Mouse (Mus musculus) gonadal fat pad, adult 2 months (tissue): ENCODE data around the gene Emp2. TPM values are rescaled to one million over a fixed set of nuclear protein-coding genes. Genes with fewer than 3 reads are reported as not detected.
"Not testable (repeated sequence)": the region's sequence is repeated elsewhere in the genome, so short reads cannot be mapped to it uniquely, and the experiment has no call there.

Experiments used
- DNase-seq: peaks from one replicate; pipeline ENCODE4 v3.0.0-alpha.2; 2012; ENCODE audit warnings: low read depth
- polyA plus RNA-seq: library from polyadenylated mRNA; depleted of rRNA; stranded (reverse); fragments of >200 nt; gene quantifications from 2 replicates; pipeline ENCODE4 v1.2.3, GENCODE M21; 2012

Emp2 gene
- polyA plus RNA-seq, 1 experiment: 39.8 TPM

GRCm38 (mm10) chr16:10317197-10317544 lies 3.4 kb upstream of the Emp2 start:
- no peak for DNase-seq

- no peak for DNase-seq
Measured at GRCm38 (mm10) chr16:10316493-10317196, 2.9 kb upstream of the Emp2 start.

- no peak for DNase-seq
Measured at GRCm38 (mm10) chr16:10313226-10313625, 542 bp downstream of the Emp2 start.

GRCm38 (mm10) chr16:10311989-10312388 lies 1.8 kb downstream of the Emp2 start:
- no peak for DNase-seq

- no peak for DNase-seq
Measured at GRCm38 (mm10) chr16:10311086-10311485, 2.7 kb downstream of the Emp2 start.

GRCm38 (mm10) chr16:10310507-10310906 lies 3.3 kb downstream of the Emp2 start:
- no peak for DNase-seq

GRCm38 (mm10) chr16:10307351-10307750 lies 6.4 kb downstream of the Emp2 start:
- no peak for DNase-seq

- no peak for DNase-seq
Measured at GRCm38 (mm10) chr16:10306101-10306500, 7.7 kb downstream of the Emp2 start.

- no peak for DNase-seq
Measured at GRCm38 (mm10) chr16:10301337-10301736, 12.4 kb downstream of the Emp2 start.

- no peak for DNase-seq
Measured at GRCm38 (mm10) chr16:10300231-10301186, 13.3 kb downstream of the Emp2 start.

- DNase-seq: no peak
Measured at GRCm38 (mm10) chr16:10299637-10300036, 14.1 kb downstream of the Emp2 start.

- DNase-seq: no peak
Measured at GRCm38 (mm10) chr16:10297696-10298644, 15.8 kb downstream of the Emp2 start.

GRCm38 (mm10) chr16:10288115-10288514 lies 25.7 kb downstream of the Emp2 start:
- no peak for DNase-seq

GRCm38 (mm10) chr16:10286513-10287268 lies 27.1 kb downstream of the Emp2 start:
- DNase-seq: no peak

- DNase-seq: no peak
Measured at GRCm38 (mm10) chr16:10281890-10282289, 31.9 kb downstream of the Emp2 start.

- no peak for DNase-seq
Measured at GRCm38 (mm10) chr16:10280286-10280951, 33.3 kb downstream of the Emp2 start.

- DNase-seq: not testable (repeated sequence)
Measured at GRCm38 (mm10) chr16:10276778-10277177, 37.0 kb downstream of the Emp2 start.

GRCm38 (mm10) chr16:10274465-10274864 lies 39.3 kb downstream of the Emp2 start:
- no peak for DNase-seq

- no peak for DNase-seq
Measured at GRCm38 (mm10) chr16:10272256-10272655, 41.5 kb downstream of the Emp2 start.

- no peak for DNase-seq
Measured at GRCm38 (mm10) chr16:10253993-10254392, 59.8 kb downstream of the Emp2 start.
